Mouse (Mus musculus) myocyte (in vitro differentiated cells): ENCODE measurements around the gene Bglap3. TPM values are rescaled to one million over a fixed set of nuclear protein-coding genes. Genes with fewer than 3 reads are reported as not detected.
"Not testable (repeated sequence)": the region's sequence is repeated elsewhere in the genome, so short reads cannot be mapped to it uniquely, and the experiment has no call there.

Source experiments
- H3K27me3 ChIP-seq: one replicate; pipeline ENCODE4 v1.6.1; 2011; ENCODE audit not compliant: control insufficient read depth, insufficient read depth, insufficient read length
- H3K36me3 ChIP-seq: one replicate; pipeline ENCODE4 v1.6.1; 2011; ENCODE audit not compliant: control insufficient read depth, insufficient read depth
- H3K4me2 ChIP-seq: one replicate; pipeline ENCODE4 v1.6.1; 2011; ENCODE audit warnings: low read depth, control low read depth
- H3K4me3 ChIP-seq: one replicate; pipeline ENCODE4 v1.5.1; 2011; ENCODE audit warnings: mild to moderate bottlenecking, control low read depth, moderate library complexity
- H3K79me2 ChIP-seq: one replicate; pipeline ENCODE4 v1.6.1; 2011; ENCODE audit not compliant: control insufficient read depth, insufficient read depth
- H3ac ChIP-seq: one replicate; pipeline ENCODE4 v1.6.1; 2011; ENCODE audit not compliant: control insufficient read depth, insufficient read length
- CEBPB ChIP-seq: IDR thresholded peaks from 2 replicates; pipeline ENCODE4 v1.6.1; 2011; ENCODE audit warnings: mild to moderate bottlenecking, moderate library complexity; ENCODE audit not compliant: poor library complexity, insufficient read depth, severe bottlenecking
- E2F4 ChIP-seq: IDR thresholded peaks from one replicate; pipeline ENCODE4 v1.6.1; 2011; ENCODE audit warnings: mild to moderate bottlenecking, control low read depth, moderate library complexity; ENCODE audit not compliant: insufficient read depth
- MAX ChIP-seq: IDR thresholded peaks from one replicate; pipeline ENCODE4 v1.6.1; 2011; ENCODE audit warnings: low read depth, mild to moderate bottlenecking, control low read depth
- MYOD1 ChIP-seq, 3 experiments: IDR thresholded peaks; one replicate each; pipeline ENCODE4 v1.6.1; 2011; ENCODE audit warnings: control low read depth in 2 of 3, low read depth in 2 of 3, mild to moderate bottlenecking in 2 of 3, moderate library complexity in 1 of 3; ENCODE audit not compliant: insufficient read length in 2 of 3, control insufficient read depth in 1 of 3
- MYOG ChIP-seq, 3 experiments: IDR thresholded peaks; one replicate each; pipeline ENCODE4 v1.6.1; 2011; ENCODE audit warnings: control low read depth in 2 of 3, low read depth in 2 of 3, mild to moderate bottlenecking in 2 of 3; ENCODE audit not compliant: insufficient read length in 2 of 3, control insufficient read depth in 1 of 3, insufficient read depth in 1 of 3
- POLR2A ChIP-seq: IDR thresholded peaks from one replicate; pipeline ENCODE4 v1.6.1; 2011; ENCODE audit warnings: low read depth, mild to moderate bottlenecking, control low read depth, moderate library complexity; ENCODE audit not compliant: insufficient read length
- POLR2AphosphoS2 ChIP-seq: IDR thresholded peaks from one replicate; pipeline ENCODE4 v1.6.1; 2011; ENCODE audit warnings: low read depth, control low read depth; ENCODE audit not compliant: insufficient read length
- REST ChIP-seq: IDR thresholded peaks from one replicate; pipeline ENCODE4 v1.6.1; 2011; ENCODE audit warnings: mild to moderate bottlenecking, control low read depth, moderate library complexity; ENCODE audit not compliant: insufficient read depth, insufficient read length
- SRF ChIP-seq: IDR thresholded peaks from one replicate; pipeline ENCODE4 v1.6.1; 2011; ENCODE audit warnings: low read depth; ENCODE audit not compliant: control insufficient read depth, insufficient read length
- TCF12 ChIP-seq: IDR thresholded peaks from one replicate; pipeline ENCODE4 v1.6.1; 2011; ENCODE audit warnings: mild to moderate bottlenecking, control low read depth; ENCODE audit not compliant: poor library complexity, insufficient read depth, severe bottlenecking
- TCF3 ChIP-seq: IDR thresholded peaks from one replicate; pipeline ENCODE4 v1.6.1; 2011; ENCODE audit warnings: low read depth, control low read depth; ENCODE audit not compliant: insufficient read length
- USF1 ChIP-seq: IDR thresholded peaks from one replicate; pipeline ENCODE4 v1.6.1; 2011; ENCODE audit warnings: low read depth, mild to moderate bottlenecking, control low read depth, moderate library complexity
- polyA plus RNA-seq: library from polyadenylated mRNA; unstranded; fragments of >200 nt; fragmentation: generic; extraction: Trizol; gene quantifications from one replicate; pipeline ENCODE4 v1.2.1, GENCODE M21; 2012; ENCODE audit warnings: missing spikeins

The Bglap3 gene
- 0.95 TPM for polyA plus RNA-seq

- H3ac ChIP-seq, H3K4me2 ChIP-seq, H3K79me2 ChIP-seq, H3K4me3 ChIP-seq, H3K27me3 ChIP-seq, H3K36me3 ChIP-seq: not testable (repeated sequence)
These were observed at the start of gene Bglap3 for GRCm38 (mm10) chr3:88372643-88373042. Bglap3 (minus strand) TSS chr3:88372743.

GRCm38 (mm10) chr3:88422020-88422720 is 49.6 kb upstream of the Bglap3 start:
- H3ac ChIP-seq: no peak overlapping the region
- no peaks in the 10 kb centered on the region for H3K27me3 ChIP-seq
- no peak for TF ChIP-seq TCF12
- no peak for TF ChIP-seq USF1
- TF ChIP-seq SRF: no peak
- no peak for TF ChIP-seq MAX
- TF ChIP-seq POLR2A: no peak
- no peak for TF ChIP-seq REST
- no peak for TF ChIP-seq CEBPB
- no peak for TF ChIP-seq POLR2AphosphoS2
- TF ChIP-seq MYOG (IDR thresholded peaks at IDR 0.05; ENCODE audit: control insufficient read depth in 1 of 3, insufficient read depth in 1 of 3, insufficient read length in 2 of 3, low read depth in 2 of 3): no peak
- TF ChIP-seq E2F4: no peak
- TF ChIP-seq MYOD1 (IDR thresholded peaks at IDR 0.05; ENCODE audit: control insufficient read depth in 1 of 3, insufficient read length in 2 of 3, low read depth in 2 of 3): no peak
- TF ChIP-seq TCF3: no peak
- no peak overlapping the region for H3K4me3 ChIP-seq
- peaks cover 28% of the 10 kb centered on the region for H3K79me2 ChIP-seq
- H3K4me2 ChIP-seq: no peak overlapping the region
- H3K36me3 ChIP-seq: peaks cover 8% of the 10 kb centered on the region

- H3K79me2 ChIP-seq: peaks cover 28% of the 10 kb centered on the region
- no peaks in the 10 kb centered on the region for H3K27me3 ChIP-seq
- H3K4me3 ChIP-seq: no peak overlapping the region
- no peak for TF ChIP-seq POLR2A
- no peak overlapping the region for H3ac ChIP-seq
- H3K36me3 ChIP-seq: peaks cover 8% of the 10 kb centered on the region
- no peak overlapping the region for H3K4me2 ChIP-seq
These were observed 48.2 kb upstream of the Bglap3 start for GRCm38 (mm10) chr3:88420771-88421170.

- Histone ChIP-seq H3K27me3 (no peaks in the 10 kb centered on the region), H3K79me2 (peaks cover 10% of the 10 kb centered on the region), H3K36me3 (peaks cover 12% of the 10 kb centered on the region), H3K4me2 (no peak overlapping the region), H3ac (no peak overlapping the region), H3K4me3 (no peak overlapping the region)
- no peak for TF ChIP-seq USF1
- no peak for TF ChIP-seq MAX
- TF ChIP-seq MYOD1 (IDR thresholded peaks at IDR 0.05; ENCODE audit: control insufficient read depth in 1 of 3, insufficient read length in 2 of 3, low read depth in 2 of 3): no peak
- no peak for TF ChIP-seq MYOG (IDR thresholded peaks at IDR 0.05; ENCODE audit: control insufficient read depth in 1 of 3, insufficient read depth in 1 of 3, insufficient read length in 2 of 3, low read depth in 2 of 3)
- TF ChIP-seq SRF: no peak
- no peak for TF ChIP-seq TCF12
- TF ChIP-seq REST: no peak
- TF ChIP-seq E2F4: no peak
- no peak for TF ChIP-seq TCF3
- TF ChIP-seq POLR2AphosphoS2: no peak
- no peak for TF ChIP-seq POLR2A
- TF ChIP-seq CEBPB: no peak
These were observed 45.5 kb upstream of the Bglap3 start for GRCm38 (mm10) chr3:88418016-88418415.

- Histone ChIP-seq H3K4me3 (no peak overlapping the region), H3K27me3 (no peaks in the 10 kb centered on the region), H3ac (no peak overlapping the region), H3K36me3 (peaks cover 12% of the 10 kb centered on the region), H3K4me2 (no peak overlapping the region), H3K79me2 (no peaks in the 10 kb centered on the region)
- TF ChIP-seq MYOG (IDR thresholded peaks at IDR 0.05; ENCODE audit: control insufficient read depth in 1 of 3, insufficient read depth in 1 of 3, insufficient read length in 2 of 3, low read depth in 2 of 3): no peak
- no peak for TF ChIP-seq POLR2A
- TF ChIP-seq MYOD1 (IDR thresholded peaks at IDR 0.05; ENCODE audit: control insufficient read depth in 1 of 3, insufficient read length in 2 of 3, low read depth in 2 of 3): no peak
- no peak for TF ChIP-seq CEBPB
These were observed 43.1 kb upstream of the Bglap3 start for GRCm38 (mm10) chr3:88415668-88416067.
